Mouse (Mus musculus) ES-E14 (cell line): Measurements from ENCODE around the gene Gm49380.

Experiments used
- CHD2 ChIP-seq: IDR thresholded peaks from 2 replicates; pipeline ENCODE4 v1.6.1; 2014; ENCODE audit warnings: mild to moderate bottlenecking, low read depth, low read length, inconsistent platforms
- HCFC1 ChIP-seq: IDR thresholded peaks from 2 replicates; pipeline ENCODE4 v1.6.1; 2012; ENCODE audit warnings: low read length, inconsistent platforms, borderline replicate concordance; ENCODE audit not compliant: insufficient read depth
- MAFK ChIP-seq: IDR thresholded peaks from 2 replicates; pipeline ENCODE4 v1.6.1; 2014; ENCODE audit warnings: mild to moderate bottlenecking, low read depth, low read length, inconsistent platforms; ENCODE audit not compliant: insufficient read depth
- ZC3H11A ChIP-seq: IDR thresholded peaks from 2 replicates; pipeline ENCODE4 v1.6.1; 2012; ENCODE audit warnings: low read depth, mild to moderate bottlenecking, inconsistent platforms, low read length, borderline replicate concordance
- ZNF384 ChIP-seq: IDR thresholded peaks from 2 replicates; pipeline ENCODE4 v1.6.1; 2012; ENCODE audit warnings: low read depth, low read length, inconsistent platforms

DNA sequence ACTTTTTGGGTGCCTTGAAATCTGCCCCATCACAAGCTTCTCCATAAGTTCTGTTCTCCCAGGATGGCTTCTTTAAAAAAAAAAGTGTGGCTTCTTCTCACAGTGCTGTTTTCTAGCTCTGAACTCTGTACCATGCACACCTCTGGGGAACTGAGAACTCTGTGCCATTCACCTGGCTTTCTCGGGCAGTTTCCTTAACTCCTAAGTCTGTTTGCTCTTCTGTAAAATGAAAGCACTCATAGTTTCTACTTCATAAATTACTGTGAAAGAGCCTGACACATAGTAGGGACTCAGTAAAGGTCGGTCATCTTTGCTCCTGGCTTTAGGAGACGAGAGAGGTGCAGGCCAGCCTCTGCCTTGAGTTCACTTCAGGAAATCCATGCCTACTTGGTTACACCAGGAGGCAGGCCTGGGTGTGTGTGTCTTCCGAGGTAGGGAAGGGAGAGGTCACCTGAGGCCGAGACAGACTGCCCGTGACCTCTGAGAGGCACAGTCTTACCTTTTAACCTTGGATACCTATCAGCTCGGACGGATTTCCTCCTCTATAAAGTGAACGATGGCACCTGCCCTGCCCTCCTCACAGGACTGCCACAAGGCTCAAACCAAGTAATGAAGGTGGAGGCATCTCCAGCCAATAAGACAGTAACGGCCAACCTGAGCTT is 35.0 kb downstream of the Gm49380 start:
- TF ChIP-seq HCFC1 (no peak), CHD2 (no peak), ZNF384 (no peak), MAFK (no peak), ZC3H11A (no peak)
